Mouse (Mus musculus): Measurements from ENCODE around the gene Naga.

DNA sequence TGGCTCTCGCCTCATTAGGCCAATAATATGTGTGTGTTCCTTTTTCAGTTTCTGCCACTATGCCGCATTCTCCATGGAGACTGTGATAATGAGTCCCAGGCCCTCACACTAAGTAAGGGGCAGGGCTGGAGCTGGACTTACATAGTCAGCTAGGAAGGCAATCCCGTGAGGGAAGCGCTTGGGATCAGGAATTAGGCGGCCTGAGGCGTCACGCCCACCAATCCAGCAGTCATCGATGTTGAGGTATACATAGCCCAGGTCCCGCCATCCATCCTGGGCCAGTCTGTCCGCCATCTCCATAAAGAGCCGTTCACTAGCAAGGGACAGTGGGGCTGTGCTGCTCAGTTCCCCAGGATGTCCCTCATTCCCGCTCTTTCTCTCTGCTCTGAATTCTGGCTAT lies 2.1 kb downstream of the Naga start:
- TF ChIP-seq CTCF (IDR thresholded peaks at IDR 0.05; ENCODE audit: low read depth) (no peak), EP300 (IDR thresholded peaks at IDR 0.05; ENCODE audit: low read depth) (no peak)
